Mouse (Mus musculus) C2C12 (cell line): ENCODE results near the gene Gm49325.
"Not testable (repeated sequence)": the region's sequence is repeated elsewhere in the genome, so short reads cannot be mapped to it uniquely, and the experiment has no call there.

Source experiments
- CTCF ChIP-seq: IDR thresholded peaks from one replicate; pipeline ENCODE4 v1.5.1; 2011; ENCODE audit not compliant: control insufficient read depth, insufficient read depth, insufficient read length
- MAX ChIP-seq: IDR thresholded peaks from one replicate; pipeline ENCODE4 v1.6.1; 2011; ENCODE audit warnings: mild to moderate bottlenecking, control low read depth
- MYOD1 ChIP-seq: IDR thresholded peaks from one replicate; pipeline ENCODE4 v1.6.1; 2011; ENCODE audit warnings: low read depth; ENCODE audit not compliant: control insufficient read depth, insufficient read length
- USF1 ChIP-seq: IDR thresholded peaks from one replicate; pipeline ENCODE4 v1.6.1; 2011; ENCODE audit warnings: low read depth, mild to moderate bottlenecking, control low read depth, moderate library complexity

- TF ChIP-seq MYOD1 = peak; percentile 62
- not testable (repeated sequence) for TF ChIP-seq CTCF, USF1, MAX
These were observed 84.4 kb downstream of the Gm49325 start, which contains the start of gene Gm19402 for GRCm38 (mm10) chr10:77690356-77690807.
